16 mouse cellular contexts compared by ENCODE assay signal in the genomic region with DNA sequence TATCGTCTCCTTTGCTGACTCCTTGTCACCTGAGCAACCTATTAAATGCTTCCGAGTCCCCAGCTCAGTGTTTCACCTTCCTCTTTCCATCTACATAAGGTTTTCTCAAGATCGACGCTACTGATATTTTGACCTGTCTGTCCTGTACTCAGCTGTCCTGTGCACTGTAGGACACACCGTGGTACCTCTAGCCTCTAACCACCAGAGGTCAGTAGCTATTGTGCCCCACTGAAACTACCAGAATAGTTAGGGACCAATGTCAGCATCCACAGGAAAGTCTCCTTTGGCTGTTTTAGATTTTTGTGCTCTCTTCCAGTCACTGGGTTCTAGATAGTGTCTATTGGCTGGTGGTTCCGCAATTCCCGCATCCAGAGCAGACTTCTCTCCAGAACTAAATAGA.
A peak's percentile ranks its signal among the peaks of the same experiment; 100 is the strongest.
DNase-seq lines count a peak whose midpoint lies in the region; ATAC-seq and TF ChIP-seq lines count a peak whose summit lies in the region.
"Had no signal": no experiment of that assay in that cellular context is flagged by ENCODE, and none has a peak within 500 bp of the region (broad histone marks: within the 10 kb centered on the region; RNA-seq: fewer than 3 reads in every experiment).

No protein-coding gene starts in this region.

- CTCF ChIA-PET in Patski (lab: Charles Lee) = interaction anchor here (1.0 to 1.8 kb wide), 2 partner anchors 210 to 219 kb away, joined by 3 to 4 read pairs; partner anchors contain the start of gene Wif1

- H3K4me1 ChIP-seq in kidney, adult 2 months (ENCODE audit: control insufficient read depth, insufficient read depth, low read length) = no peaks in the 10 kb centered on the region
- H3K4me1 ChIP-seq in lung, postnatal 0 days (ENCODE audit: insufficient read depth, low read depth, low read length) = peaks cover 10% of the 10 kb centered on the region; the same call in 1 of the 2 replicates
- H3K4me1 ChIP-seq in forebrain, embryonic 14.5 days (ENCODE audit: control insufficient read depth, insufficient read depth, low read length) = no peaks in the 10 kb centered on the region
- H3K4me1 ChIP-seq: forebrain, embryonic 15.5 days had no signal

- in situ Hi-C loops in Patski (cut with MboI; ENCODE audit: low pct_unique_long_range_greater_than_20kb) = loop anchor here (10.0 to 25.0 kb wide), 2 partner anchors 378 to 540 kb away; no protein-coding TSS in a partner anchor

- no peaks in the 10 kb centered on the region for H3K9me3 ChIP-seq in lung, postnatal 0 days (ENCODE audit: low read length)
- H3K9me3 ChIP-seq in forebrain, embryonic 14.5 days (replicated peaks; ENCODE audit: control insufficient read depth, low read length) = no peaks in the 10 kb centered on the region
- H3K9me3 ChIP-seq: embryonic facial prominence, embryonic 13.5 days; forebrain, embryonic 15.5 days; limb, embryonic 15.5 days had no signal

- WGBS in kidney, adult 2 months = 71% methylated on average over 7 of the region's 7 CpGs
- WGBS in lung, postnatal 0 days = 70% methylated on average over 7 of the region's 7 CpGs
- WGBS in forebrain, embryonic 14.5 days = 82% methylated on average over 7 of the region's 7 CpGs

- ATAC-seq in lung, postnatal 0 days = peak; percentile 27; the same call in 1 of the 2 replicates
- ATAC-seq in Patski = no peak
- ATAC-seq in megakaryocyte progenitor cell, adult 5-6 weeks (replicated peaks; ENCODE audit: poor library complexity) = peak; percentile 54
- no peak for ATAC-seq in forebrain, embryonic 14.5 days
- ATAC-seq: forebrain, embryonic 15.5 days had no signal

- H3K27ac ChIP-seq in kidney, adult 2 months (ENCODE audit: insufficient read depth, low read depth, low read length) = no peak overlapping the region
- H3K27ac ChIP-seq in lung, postnatal 0 days (ENCODE audit: low read length) = no peak overlapping the region
- H3K27ac ChIP-seq in forebrain, embryonic 14.5 days (ENCODE audit: low read depth, low read length) = no peak overlapping the region
- H3K27ac ChIP-seq: embryonic facial prominence, embryonic 13.5 days; forebrain, embryonic 15.5 days; limb, embryonic 15.5 days had no signal

- POLR2A ChIA-PET in Patski (lab: Charles Lee) = no interaction called here

- H3K27me3 ChIP-seq in kidney, adult 2 months (replicated peaks; ENCODE audit: control insufficient read depth, insufficient read depth, low read length) = no peaks in the 10 kb centered on the region
- H3K27me3 ChIP-seq in lung, postnatal 0 days (replicated peaks; ENCODE audit: insufficient read depth, low read length) = no peaks in the 10 kb centered on the region
- H3K27me3 ChIP-seq in Patski = no peaks in the 10 kb centered on the region
- no peaks in the 10 kb centered on the region for H3K27me3 ChIP-seq in forebrain, embryonic 14.5 days (replicated peaks; ENCODE audit: control insufficient read depth, insufficient read depth, low read length)
- H3K27me3 ChIP-seq: embryonic facial prominence, embryonic 13.5 days; forebrain, embryonic 15.5 days; limb, embryonic 15.5 days had no signal

- no peak overlapping the region for H3K9ac ChIP-seq in lung, postnatal 0 days (replicated peaks; ENCODE audit: low read depth)
- no peak overlapping the region for H3K9ac ChIP-seq in forebrain, embryonic 14.5 days (ENCODE audit: low read length)
- H3K9ac ChIP-seq: embryonic facial prominence, embryonic 13.5 days; forebrain, embryonic 15.5 days; limb, embryonic 15.5 days had no signal

- H3K4me3 ChIP-seq in kidney, adult 2 months (ENCODE audit: insufficient read depth, low read depth, low read length) = no peak overlapping the region
- H3K4me3 ChIP-seq in lung, postnatal 0 days (ENCODE audit: low read depth, low read length) = no peak overlapping the region
- no peak overlapping the region for H3K4me3 ChIP-seq in forebrain, embryonic 14.5 days (ENCODE audit: low read depth, low read length)
- H3K4me3 ChIP-seq: embryonic facial prominence, embryonic 13.5 days; forebrain, embryonic 15.5 days; limb, embryonic 15.5 days had no signal

- no peak for TF ChIP-seq POLR2A in kidney, adult 2 months (IDR thresholded peaks at IDR 0.05; ENCODE audit: low read depth, low read length)

- DNase-seq in kidney, adult 2 months = no peak
- no peak for DNase-seq in kidney, adult 18-20 months
- DNase-seq in lung, postnatal 0 days (ENCODE audit: low spot score) = peak; percentile 42
- no peak for DNase-seq in lung, postnatal 14 days
- DNase-seq in Patski (ENCODE audit: low read depth, low spot score) = no peak
- DNase-seq in forebrain, embryonic 14.5 days (ENCODE audit: low spot score) = no peak
- DNase-seq: cerebellum, adult 8-10 months; gastrocnemius, postnatal 36 days; kidney, postnatal 36 days; spleen, adult 18-20 months had no signal

- no peak for TF ChIP-seq EP300 in lung, postnatal 0 days (IDR thresholded peaks at IDR 0.05)

- H3K36me3 ChIP-seq in kidney, adult 2 months (ENCODE audit: control insufficient read depth, insufficient read depth, low read length) = no peaks in the 10 kb centered on the region
- no peaks in the 10 kb centered on the region for H3K36me3 ChIP-seq in lung, postnatal 0 days (ENCODE audit: insufficient read depth, low read length)
- H3K36me3 ChIP-seq in forebrain, embryonic 14.5 days (ENCODE audit: control insufficient read depth, insufficient read depth, low read length) = no peaks in the 10 kb centered on the region
- H3K36me3 ChIP-seq: embryonic facial prominence, embryonic 13.5 days; forebrain, embryonic 15.5 days; G1E; limb, embryonic 15.5 days had no signal

- TF ChIP-seq CTCF in kidney, adult 2 months (conservative IDR thresholded peaks at IDR 0.05; ENCODE audit: insufficient read depth, insufficient read length, low read depth, low read length) = peak; percentile 57
- TF ChIP-seq CTCF in lung, postnatal 0 days (IDR thresholded peaks at IDR 0.05) = peak; percentile 78
- TF ChIP-seq CTCF in Patski (IDR thresholded peaks at IDR 0.05) = peak; percentile 57

- no peak overlapping the region for H3K4me2 ChIP-seq in lung, postnatal 0 days (replicated peaks; ENCODE audit: low read depth, low read length)
- H3K4me2 ChIP-seq in forebrain, embryonic 14.5 days (ENCODE audit: low read length) = no peak overlapping the region
- H3K4me2 ChIP-seq: embryonic facial prominence, embryonic 13.5 days; forebrain, embryonic 15.5 days; limb, embryonic 15.5 days; midbrain, embryonic 11.5 days had no signal

Comparison
In these comparisons a context has a peak if more than half of its experiments do, and no peak if none do; other contexts are left out.
1. ATAC-seq: peak in lung, postnatal 0 days (single experiment) and megakaryocyte progenitor cell, adult 5-6 weeks (single experiment); none in Patski (single experiment) and forebrain, embryonic 14.5 days (single experiment).
2. Peak in every context shown above with its lines, with median percentiles within 50 percentile points of each other: CTCF ChIP-seq.